Mouse (Mus musculus): ENCODE measurements around the gene Setdb1. TPM values are rescaled to one million over a fixed set of nuclear protein-coding genes. Genes with fewer than 3 reads are reported as not detected.

Setdb1 gene
- polyA plus RNA-seq, 1 experiment from 2014 or later, result 42.2 TPM

Other genes starting within 250 kb of the Setdb1 start
- 225 and 235 TPM in 2 replicates for gene Vps72, start 246.2 kb downstream of the Setdb1 start, polyA plus RNA-seq (2014; fragmentation: Nextera tagmentation; extraction: Ambion mirVana)
- gene Tmod4, start 232.7 kb downstream of the Setdb1 start, polyA plus RNA-seq (2014; fragmentation: Nextera tagmentation; extraction: Ambion mirVana), result 0.55 and 0.83 TPM in 2 replicates
- 99.6 and 107 TPM in 2 replicates for gene Scnm1, start 223.2 kb downstream of the Setdb1 start, polyA plus RNA-seq (2014; fragmentation: Nextera tagmentation; extraction: Ambion mirVana)
- gene Lysmd1, start 223.1 kb downstream of the Setdb1 start, polyA plus RNA-seq (2014; fragmentation: Nextera tagmentation; extraction: Ambion mirVana), result 31.4 and 31.8 TPM in 2 replicates
- 2.6 and 2.9 TPM in 2 replicates for gene Tnfaip8l2, start 214.8 kb downstream of the Setdb1 start, polyA plus RNA-seq (2014; fragmentation: Nextera tagmentation; extraction: Ambion mirVana)
- gene Sema6c, start 196.7 kb downstream of the Setdb1 start, polyA plus RNA-seq (2014; fragmentation: Nextera tagmentation; extraction: Ambion mirVana), result 22.8 and 25.2 TPM in 2 replicates
- gene Gabpb2, start 139.3 kb downstream of the Setdb1 start, polyA plus RNA-seq (2014; fragmentation: Nextera tagmentation; extraction: Ambion mirVana), result 4.0 and 4.3 TPM in 2 replicates
- 99.4 and 99.7 TPM in 2 replicates for gene Cdc42se1, start 128.5 kb downstream of the Setdb1 start, polyA plus RNA-seq (2014; fragmentation: Nextera tagmentation; extraction: Ambion mirVana)
- gene Mllt11, start 125.0 kb downstream of the Setdb1 start, polyA plus RNA-seq (2014; fragmentation: Nextera tagmentation; extraction: Ambion mirVana), result 444 and 548 TPM in 2 replicates
- 0.17 TPM in 1 of 2 replicates, not detected in the other for gene Gm128, start 115.6 kb downstream of the Setdb1 start, polyA plus RNA-seq (2014; fragmentation: Nextera tagmentation; extraction: Ambion mirVana)
- not detected in 2 replicates for gene Bnipl, start 106.0 kb downstream of the Setdb1 start, polyA plus RNA-seq (2014; fragmentation: Nextera tagmentation; extraction: Ambion mirVana)
- 48.6 and 50.7 TPM in 2 replicates for gene Mindy1, start 75.9 kb downstream of the Setdb1 start, polyA plus RNA-seq (2014; fragmentation: Nextera tagmentation; extraction: Ambion mirVana)
- gene Prune1, start 75.1 kb downstream of the Setdb1 start, polyA plus RNA-seq (2014; fragmentation: Nextera tagmentation; extraction: Ambion mirVana), result 40.7 and 42.7 TPM in 2 replicates
- gene Anxa9, start 50.0 kb downstream of the Setdb1 start, polyA plus RNA-seq (2014; fragmentation: Nextera tagmentation; extraction: Ambion mirVana), result 0.27 and 0.64 TPM in 2 replicates
- 75.8 and 91.8 TPM in 2 replicates for gene Cers2, start 42.4 kb downstream of the Setdb1 start, polyA plus RNA-seq (2014; fragmentation: Nextera tagmentation; extraction: Ambion mirVana)
- gene 4930558C23Rik, start 45.6 kb upstream of the Setdb1 start, polyA plus RNA-seq (2014; fragmentation: Nextera tagmentation; extraction: Ambion mirVana), result not detected in 2 replicates
- gene Arnt, start 77.2 kb upstream of the Setdb1 start, polyA plus RNA-seq (2014; fragmentation: Nextera tagmentation; extraction: Ambion mirVana), result 9.0 and 12.5 TPM in 2 replicates
- 7.4 and 7.5 TPM in 2 replicates for gene Ctsk, start 142.1 kb upstream of the Setdb1 start, polyA plus RNA-seq (2014; fragmentation: Nextera tagmentation; extraction: Ambion mirVana)
- 14.4 and 14.8 TPM in 2 replicates for gene Ctss, start 169.6 kb upstream of the Setdb1 start, polyA plus RNA-seq (2014; fragmentation: Nextera tagmentation; extraction: Ambion mirVana)
- gene Hormad1, start 202.5 kb upstream of the Setdb1 start, polyA plus RNA-seq (2014; fragmentation: Nextera tagmentation; extraction: Ambion mirVana), result not detected in 2 replicates
- 40.7 and 43.5 TPM in 2 replicates for gene Golph3l, start 231.7 kb upstream of the Setdb1 start, polyA plus RNA-seq (2014; fragmentation: Nextera tagmentation; extraction: Ambion mirVana)